Mouse (Mus musculus) effector memory CD4-positive, alpha-beta T cell, adult 5 months (primary cell): Measurements from ENCODE around the gene Pex6. TPM values are rescaled to one million over a fixed set of nuclear protein-coding genes. Genes with fewer than 3 reads are reported as not detected.

Source experiments
- polyA plus RNA-seq: library from polyadenylated mRNA; unstranded; fragments of 100-300 nt; shearing (Covaris generic); gene quantifications from one replicate; pipeline ENCODE4 v1.2.1, GENCODE M21; 2017

The Pex6 gene
- polyA plus RNA-seq = 27.7 TPM

GRCm38 (mm10) chr17:46710959-46711597, at the start of gene Pex6:
Gene Pex6, plus strand, starts transcription at chr17:46711463.

GRCm38 (mm10) chr17:46673850-46674529, 37.3 kb upstream of the Pex6 start, which contains the start of gene Rrp36:
Gene Rrp36, minus strand, starts transcription at chr17:46674352.

DNA sequence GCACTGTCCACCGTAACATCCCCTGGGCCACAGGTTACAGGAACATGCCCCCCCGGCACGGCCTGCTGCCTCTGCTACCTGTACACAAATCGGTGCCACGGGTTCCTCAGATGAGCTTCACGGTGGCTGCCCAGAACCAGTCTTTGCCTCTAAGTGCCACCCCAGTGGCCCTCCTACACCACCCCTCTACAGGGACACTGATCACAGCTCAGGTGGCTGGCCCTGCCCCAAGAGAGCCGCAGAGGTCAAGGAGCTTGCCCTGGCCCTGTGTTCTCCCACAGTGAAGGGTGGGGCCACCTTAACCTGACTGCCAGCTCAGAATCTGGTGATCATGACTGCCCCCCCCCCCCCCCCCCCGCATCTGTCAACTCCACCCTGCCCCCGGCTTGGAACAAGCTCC, 32.8 kb upstream of the Pex6 start, which contains the start of gene Mea1:
TSS of gene Mea1 (plus strand) at position 378 of the 400 bp plus-strand sequence.

GRCm38 (mm10) chr17:46680760-46681373, 30.4 kb upstream of the Pex6 start, which contains the start of gene Klhdc3:
Gene Klhdc3, minus strand, starts transcription at chr17:46680914.

DNA sequence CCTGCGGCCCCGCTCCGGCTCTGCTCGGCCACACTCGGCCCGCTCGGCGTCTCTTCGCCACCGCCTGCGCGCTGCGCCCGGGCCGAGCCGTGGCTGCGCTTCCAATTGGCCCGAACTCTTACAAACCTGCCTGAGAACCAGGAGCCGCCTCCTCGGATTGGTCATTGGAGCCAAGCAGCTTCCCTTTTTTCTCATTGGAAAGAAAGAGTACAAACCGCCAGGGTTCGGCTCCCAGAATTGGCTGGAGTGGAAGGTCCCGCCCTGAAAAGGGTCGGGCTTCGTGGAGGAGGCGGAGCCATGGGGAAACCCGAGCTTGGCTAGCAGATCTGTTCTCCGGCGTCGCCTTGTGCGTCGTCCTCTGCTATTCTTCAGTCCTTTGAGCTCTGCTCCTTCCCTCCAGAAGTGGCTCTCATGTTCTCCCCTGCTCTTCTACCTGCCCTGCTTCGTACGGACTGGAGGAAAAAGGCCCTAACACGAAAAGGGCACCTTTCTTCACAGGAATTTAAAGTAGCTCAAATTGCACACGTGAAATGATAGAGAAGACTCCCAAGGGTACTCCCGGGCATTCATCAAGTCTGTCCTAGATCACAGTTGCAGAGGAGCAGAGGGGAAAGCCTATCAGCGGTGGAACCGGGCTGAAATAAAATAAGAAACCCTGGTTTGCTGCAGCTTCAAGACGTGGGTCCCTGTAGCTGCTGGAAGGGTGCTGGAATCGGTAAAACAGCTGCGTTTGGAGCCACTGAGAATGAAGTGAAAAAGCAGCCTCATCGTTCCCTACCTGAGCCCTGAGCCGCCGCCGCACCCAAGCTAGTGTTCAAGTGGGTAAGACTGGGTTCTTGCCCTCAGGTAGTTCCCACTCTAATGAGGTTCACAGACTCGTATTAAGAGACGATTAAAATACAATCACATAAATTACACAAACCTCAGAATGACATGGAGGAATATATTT, 6.1 kb upstream of the Pex6 start, which contains the start of gene Ppp2r5d:
TSS of gene Ppp2r5d (minus strand) at position 225 of the 949 bp plus-strand sequence.

GRCm38 (mm10) chr17:46728904-46729318, 17.6 kb downstream of the Pex6 start, which contains the start of gene Gnmt:
Gene Gnmt, minus strand, starts transcription at chr17:46729168.

GRCm38 (mm10) chr17:46751794-46752556, 40.7 kb downstream of the Pex6 start, which contains the start of gene Cnpy3:
Gene Cnpy3, minus strand, starts transcription at chr17:46752214.

DNA sequence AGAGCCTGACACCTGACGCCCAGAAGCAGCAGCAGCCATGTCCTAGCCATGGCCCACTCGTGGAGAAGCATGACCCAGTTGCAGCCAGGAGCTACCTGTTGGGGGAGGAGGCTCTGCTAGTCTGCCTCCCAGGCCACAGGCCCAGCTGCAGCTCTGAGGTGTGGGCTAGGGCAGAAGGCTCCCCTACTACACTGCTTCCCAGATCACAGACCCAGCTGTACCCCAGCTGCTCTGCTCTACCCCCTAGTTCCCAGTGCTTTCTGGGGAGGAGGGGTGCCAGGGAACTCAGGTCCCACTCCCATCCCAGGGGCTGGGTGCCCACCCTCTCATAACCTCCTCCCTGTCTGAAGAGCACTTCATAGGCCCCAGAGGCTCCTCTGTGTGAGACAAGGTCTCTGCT, 52.3 kb downstream of the Pex6 start, which contains the start of gene Ptcra:
TSS of gene Ptcra (minus strand) at position 169 of the 400 bp plus-strand sequence.

GRCm38 (mm10) chr17:46772404-46773277, 61.4 kb downstream of the Pex6 start, which contains the start of gene 2310039H08Rik:
Gene 2310039H08Rik, plus strand, starts transcription at chr17:46772635.

Other genes with a start within 250 kb of the Pex6 start
- gene Ttbk1, start 223.8 kb upstream of the Pex6 start, polyA plus RNA-seq = 0.40 TPM
- gene Dnph1, start 214.8 kb upstream of the Pex6 start, polyA plus RNA-seq = not detected
- gene Cul9, start 165.1 kb upstream of the Pex6 start, polyA plus RNA-seq = 6.6 TPM
- gene Srf, start 155.3 kb upstream of the Pex6 start, polyA plus RNA-seq = 33.2 TPM
- gene Ptk7, start 82.0 kb upstream of the Pex6 start, polyA plus RNA-seq = not detected
- gene Klc4, start 65.4 kb upstream of the Pex6 start, polyA plus RNA-seq = 15.9 TPM
- gene Mrpl2, start 65.2 kb upstream of the Pex6 start, polyA plus RNA-seq = 31.6 TPM
- 2.1 TPM for gene Cul7, start 61.1 kb upstream of the Pex6 start, polyA plus RNA-seq
- gene Rrp36, start 37.1 kb upstream of the Pex6 start, polyA plus RNA-seq = 31.0 TPM
- 74.9 TPM for gene Mea1, start 32.7 kb upstream of the Pex6 start, polyA plus RNA-seq
- gene Klhdc3, start 30.5 kb upstream of the Pex6 start, polyA plus RNA-seq = 80.9 TPM
- 49.1 TPM for gene Ppp2r5d, start 6.4 kb upstream of the Pex6 start, polyA plus RNA-seq
- gene Gnmt, start 17.7 kb downstream of the Pex6 start, polyA plus RNA-seq = not detected
- 48.9 TPM for gene Cnpy3, start 40.8 kb downstream of the Pex6 start, polyA plus RNA-seq
- gene Ptcra, start 52.2 kb downstream of the Pex6 start, polyA plus RNA-seq = not detected
- gene 2310039H08Rik, start 61.2 kb downstream of the Pex6 start, polyA plus RNA-seq = 19.9 TPM
- 68.0 TPM for gene Rpl7l1, start 71.2 kb downstream of the Pex6 start, polyA plus RNA-seq
- gene Bicral, start 147.0 kb downstream of the Pex6 start, polyA plus RNA-seq = 23.4 TPM
- gene Tbcc, start 179.2 kb downstream of the Pex6 start, polyA plus RNA-seq = 21.7 TPM
- not detected for gene Prph2, start 199.0 kb downstream of the Pex6 start, polyA plus RNA-seq